Mouse (Mus musculus) G1E (cell line): ENCODE measurements around the gene Ndufb6.
"Not testable (repeated sequence)": the region's sequence is repeated elsewhere in the genome, so short reads cannot be mapped to it uniquely, and the experiment has no call there.

Source experiments
- CTCF ChIP-seq: IDR thresholded peaks from 2 replicates; pipeline ENCODE4 v1.5.1; 2012; ENCODE audit warnings: low read depth, low read length, inconsistent platforms, mixed read lengths
- GATA1 ChIP-seq: IDR thresholded peaks from 2 replicates; pipeline ENCODE4 v1.6.1; 2012; ENCODE audit warnings: borderline replicate concordance, low read length, inconsistent platforms, mixed read lengths
- GATA2 ChIP-seq: IDR thresholded peaks from 2 replicates; pipeline ENCODE4 v1.6.1; 2012; ENCODE audit warnings: low read depth, low read length, inconsistent platforms, borderline replicate concordance
- POLR2AphosphoS5 ChIP-seq: IDR thresholded peaks from 2 replicates; pipeline ENCODE4 v1.6.1; 2012; ENCODE audit warnings: low read depth, low read length, inconsistent platforms; ENCODE audit not compliant: insufficient replicate concordance
- TAL1 ChIP-seq: conservative IDR thresholded peaks from 2 replicates; pipeline ENCODE4 v1.6.1; 2012; ENCODE audit warnings: low read depth, low read length, inconsistent platforms, mixed read lengths

GRCm38 (mm10) chr4:40291511-40291910 lies 12.3 kb upstream of the Ndufb6 start:
- TF ChIP-seq CTCF, GATA1, TAL1, POLR2AphosphoS5, GATA2: not testable (repeated sequence)
